Comparison of ENCODE assay signal across 8 mouse cellular contexts in the genomic region with DNA sequence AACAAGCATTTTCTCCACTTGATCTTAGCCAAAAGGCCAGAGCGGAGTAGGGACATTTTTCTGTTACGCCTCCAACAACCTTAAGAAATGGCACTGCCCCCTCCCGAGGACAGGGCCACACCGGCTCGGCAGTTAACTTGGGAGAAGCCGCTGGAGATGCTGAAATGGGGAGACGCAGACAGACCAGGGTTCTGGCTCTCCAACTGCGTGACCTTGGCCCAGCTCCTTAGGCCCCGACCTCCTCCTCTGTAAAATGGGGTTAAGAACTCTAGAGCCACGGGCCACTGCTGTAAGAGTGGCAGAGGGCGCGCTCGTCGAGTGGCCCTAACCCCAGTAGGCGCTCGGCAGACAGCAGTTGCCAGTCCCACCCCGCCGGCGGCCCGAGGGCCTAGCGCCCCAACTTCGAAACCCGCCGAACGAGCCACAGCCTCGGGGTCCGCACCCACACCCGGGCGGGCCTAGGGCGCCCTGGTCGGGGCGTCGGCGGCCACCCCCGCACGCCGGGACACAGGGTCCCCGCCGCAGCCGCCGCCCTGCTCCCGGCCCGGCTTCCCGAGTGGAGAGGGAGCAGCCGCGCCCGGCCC. TPM values are rescaled to one million over a fixed set of nuclear protein-coding genes. Genes with fewer than 3 reads are reported as not detected.
DNase-seq lines count a peak whose midpoint lies in the region; ATAC-seq and TF ChIP-seq lines count a peak whose summit lies in the region.

No protein-coding gene starts in this region.

- peak; percentile 64 for ATAC-seq in liver, embryonic 11.5 days (replicated peaks; ENCODE audit: low FRiP score)
- peak; percentile 48; the same call in 1 of the 2 replicates for ATAC-seq in neural tube, embryonic 15.5 days (ENCODE audit: low FRiP score)

- H3K27me3 ChIP-seq in kidney, adult 2 months (replicated peaks; ENCODE audit: control insufficient read depth, insufficient read depth, low read length) = no peaks in the 10 kb centered on the region
- no peaks in the 10 kb centered on the region for H3K27me3 ChIP-seq in CH12.LX (replicated peaks)
- H3K27me3 ChIP-seq in liver, embryonic 11.5 days (replicated peaks; ENCODE audit: control insufficient read depth, insufficient read depth, low read length) = no peaks in the 10 kb centered on the region
- no peaks in the 10 kb centered on the region for H3K27me3 ChIP-seq in neural tube, embryonic 15.5 days (replicated peaks)

- peak overlapping the region; percentile 75 for H3K4me3 ChIP-seq in kidney, adult 2 months (ENCODE audit: insufficient read depth, low read depth, low read length)
- peak overlapping the region; percentile 67 to 85 (median 83) for H3K4me3 ChIP-seq in CH12.LX (replicated peaks in 1 of 3; ENCODE audit: low read depth in 2 of 3, low read length in 2 of 3, poor library complexity in 1 of 3)
- peak overlapping the region; percentile 88 for H3K4me3 ChIP-seq in liver, embryonic 11.5 days (ENCODE audit: low read depth, low read length)
- peak overlapping the region; percentile 89 for H3K4me3 ChIP-seq in neural tube, embryonic 15.5 days (replicated peaks)

- in situ Hi-C loops in CH12.LX (cut with MboI; ENCODE audit: low pct_ligation_motif_present, low pct_unique_long_range_greater_than_20kb, low sequenced_read_pairs) = loop anchor here (10.0 to 25.0 kb wide), 2 partner anchors 91 to 203 kb away; a partner anchor contains a TSS

- no peaks in the 10 kb centered on the region for H3K9me3 ChIP-seq in CH12.LX (replicated peaks; ENCODE audit: low read length)
- H3K9me3 ChIP-seq in liver, embryonic 11.5 days (ENCODE audit: control insufficient read depth, low read length) = no peaks in the 10 kb centered on the region
- H3K9me3 ChIP-seq in neural tube, embryonic 15.5 days (replicated peaks) = no peaks in the 10 kb centered on the region

- no peak for TF ChIP-seq POLR2A in kidney, adult 2 months (IDR thresholded peaks at IDR 0.05; ENCODE audit: low read depth, low read length)
- no peak for TF ChIP-seq POLR2A in CH12.LX (IDR thresholded peaks at IDR 0.05; ENCODE audit: low read depth, low read length)
- TF ChIP-seq POLR2A in brain, embryonic 14.5 days (IDR thresholded peaks at IDR 0.05; ENCODE audit: borderline replicate concordance, extremely low read depth, insufficient read depth, insufficient read length, poor library complexity, severe bottlenecking) = no peak

- no peak for TF ChIP-seq RAD21 in CH12.LX (IDR thresholded peaks at IDR 0.05; ENCODE audit: low read depth, low read length)

- H3K27ac ChIP-seq in kidney, adult 2 months (ENCODE audit: insufficient read depth, low read depth, low read length) = peak overlapping the region; percentile 53
- peak overlapping the region; percentile 47 for H3K27ac ChIP-seq in CH12.LX (ENCODE audit: insufficient read depth, low read depth)
- peak overlapping the region; percentile 80 for H3K27ac ChIP-seq in liver, embryonic 11.5 days (ENCODE audit: low read depth, low read length)
- H3K27ac ChIP-seq in neural tube, embryonic 15.5 days (replicated peaks) = peak overlapping the region; percentile 87

- no peak for TF ChIP-seq EP300 in CH12.LX (IDR thresholded peaks at IDR 0.05; ENCODE audit: low read length)

- DNase-seq in kidney, adult 2 months = peak; percentile 66
- DNase-seq in kidney, postnatal 10 days = no peak
- no peak for DNase-seq in CH12.LX (ENCODE audit: extremely low read depth)
- peak; percentile 49 for DNase-seq in brain, embryonic 14.5 days (ENCODE audit: low read depth)
- peak; percentile 9 for DNase-seq in forelimb bud, embryonic 11.5 days (ENCODE audit: low read depth, low spot score)
- peak; percentile 79 for DNase-seq in liver, embryonic 11.5 days (ENCODE audit: low spot score)
- no peak for DNase-seq in gastrocnemius, postnatal 10 days

- no peak for TF ChIP-seq CTCF in kidney, adult 2 months (conservative IDR thresholded peaks at IDR 0.05; ENCODE audit: insufficient read depth, insufficient read length, low read depth, low read length)
- no peak for TF ChIP-seq CTCF in CH12.LX (conservative IDR thresholded peaks at IDR 0.05 in 1 of 2, IDR thresholded peaks at IDR 0.05 in 1 of 2; ENCODE audit: low read depth in 2 of 2, low read length in 2 of 2)
- no peak for TF ChIP-seq CTCF in brain, embryonic 14.5 days (IDR thresholded peaks at IDR 0.05; ENCODE audit: borderline replicate concordance, extremely low read depth, insufficient read depth, insufficient read length)

- H3K36me3 ChIP-seq in kidney, adult 2 months (ENCODE audit: control insufficient read depth, insufficient read depth, low read length) = no peaks in the 10 kb centered on the region
- peaks cover 24 to 38% of the 10 kb centered on the region in 2 experiments for H3K36me3 ChIP-seq in CH12.LX (replicated peaks in 1 of 2; ENCODE audit: control insufficient read depth in 1 of 2, insufficient read depth in 1 of 2, low read length in 1 of 2)
- peaks cover 25% of the 10 kb centered on the region for H3K36me3 ChIP-seq in liver, embryonic 11.5 days (ENCODE audit: control insufficient read depth, insufficient read depth, low read length)
- peaks cover 23% of the 10 kb centered on the region for H3K36me3 ChIP-seq in neural tube, embryonic 15.5 days

- dilution Hi-C loops in CH12.LX (cut with MboI; ENCODE audit: extremely low pct_ligation_motif_present, extremely low pct_unique_long_range_greater_than_20kb, low sequenced_read_pairs) = no loop called here

- peak overlapping the region; percentile 84 for H3K9ac ChIP-seq in CH12.LX (ENCODE audit: insufficient read depth, low read depth)
- peak overlapping the region; percentile 90 for H3K9ac ChIP-seq in liver, embryonic 11.5 days (ENCODE audit: low read depth, low read length)
- H3K9ac ChIP-seq in neural tube, embryonic 15.5 days (replicated peaks) = peak overlapping the region; percentile 78

- WGBS in kidney, adult 2 months = 1% methylated on average over 47 of the region's 47 CpGs
- under 1% methylated on average over 44 of the region's 47 CpGs for WGBS in liver, embryonic 11.5 days
- WGBS in neural tube, embryonic 15.5 days = under 1% methylated on average over 45 of the region's 47 CpGs

- H3K79me2 ChIP-seq in CH12.LX (replicated peaks; ENCODE audit: control insufficient read depth, extremely low read depth, insufficient read depth, poor library complexity, severe bottlenecking) = 0 out of 2 replicates have a peak, but pooled peaks cover 16% of the 10 kb centered on the region

- H3K4me1 ChIP-seq in kidney, adult 2 months (ENCODE audit: control insufficient read depth, insufficient read depth, low read length) = peaks cover 4% of the 10 kb centered on the region; the same call in 1 of the 2 replicates
- peaks cover 4 to 35% of the 10 kb centered on the region in 2 experiments for H3K4me1 ChIP-seq in CH12.LX (ENCODE audit: control insufficient read depth in 1 of 2, insufficient read depth in 2 of 2)
- peaks cover 38% of the 10 kb centered on the region for H3K4me1 ChIP-seq in liver, embryonic 11.5 days (replicated peaks; ENCODE audit: control insufficient read depth, insufficient read depth, low read length)
- H3K4me1 ChIP-seq in neural tube, embryonic 15.5 days = peaks cover 41% of the 10 kb centered on the region

- H3K4me2 ChIP-seq in CH12.LX (ENCODE audit: insufficient read depth, low read depth, poor library complexity, severe bottlenecking) = peak overlapping the region; percentile 40
- H3K4me2 ChIP-seq in liver, embryonic 11.5 days = peak overlapping the region; percentile 100
- H3K4me2 ChIP-seq in neural tube, embryonic 15.5 days = peak overlapping the region; percentile 94

TF ChIP-seq in CH12.LX, 34 proteins besides CTCF, POLR2A, EP300 and RAD21:
- no peak for TF ChIP-seq E2F4 (IDR thresholded peaks at IDR 0.05; ENCODE audit: insufficient replicate concordance, low read depth, low read length)
- TF ChIP-seq SIN3A (IDR thresholded peaks at IDR 0.05; ENCODE audit: low read length) = 0 out of 2 replicates have a peak, but pooled peaks have one; percentile 75

RNA-seq across cellular contexts. Expression of a gene that starts 0.6 kb away (rescaled TPM):
- polyA plus RNA-seq in kidney, adult 2 months (2012; rRNA removed) = 33.8 and 35.3 TPM in 2 replicates
- total RNA-seq in CH12.LX (2012; rRNA removed) (62.1 and 71.9 TPM in 2 replicates), CH12.LX (2014; rRNA removed) (53.1 and 60.5 TPM in 2 replicates)
- 116 and 135 TPM in 2 replicates for polyA plus RNA-seq in CH12.LX (2012; ENCODE audit: insufficient read length, low read depth)
- polyA plus RNA-seq in brain, embryonic 14.5 days (2012; rRNA removed) = 44.7 and 55.4 TPM in 2 replicates
- 39.8 and 41.1 TPM in 2 replicates for polyA plus RNA-seq in liver, embryonic 11.5 days (2014; fragmentation: Nextera tagmentation; extraction: Ambion mirVana)
- 24.2 and 25.0 TPM in 2 replicates for polyA plus RNA-seq in neural tube, embryonic 15.5 days (2015; fragmentation: Nextera tagmentation; extraction: Ambion mirVana)
- 10 to 100 TPM; 36.6 to 44.9 TPM for total RNA-seq in gastrocnemius, postnatal 10 days (2021)

Comparison
In these comparisons a context has a peak if more than half of its experiments do, and no peak if none do; other contexts are left out.
1. DNase-seq: peak in kidney, adult 2 months (single experiment), brain, embryonic 14.5 days (single experiment), forelimb bud, embryonic 11.5 days (single experiment) and liver, embryonic 11.5 days (single experiment); none in kidney, postnatal 10 days (single experiment), CH12.LX (single experiment) and gastrocnemius, postnatal 10 days (single experiment).
2. H3K4me2 ChIP-seq: peak in every context shown above with its lines; median percentile 100 in liver, embryonic 11.5 days; 94 in neural tube, embryonic 15.5 days; 40 in CH12.LX.
3. Peak in every context shown above with its lines, with median percentiles within 50 percentile points of each other: H3K27ac ChIP-seq, H3K4me3 ChIP-seq and H3K9ac ChIP-seq.